Mouse (Mus musculus) midbrain, embryonic 12.5 days (tissue): ENCODE results near the gene Fgfr2. TPM values are rescaled to one million over a fixed set of nuclear protein-coding genes. Genes with fewer than 3 reads are reported as not detected.

Experiments
- ATAC-seq: fragments of 200-750 bp; cut with Nextera tagmentation; 2 replicates; pipeline ENCODE4 v1.8.0; 2017; ENCODE audit warnings: low read depth, moderate TSS enrichment, moderate library complexity; ENCODE audit not compliant: low FRiP score
- H3K27ac ChIP-seq: fragments of 300-500 bp; sonication (generic); replicated peaks from 2 replicates; pipeline ENCODE4 v1.5.1; 2016; ENCODE audit warnings: mild to moderate bottlenecking
- H3K27me3 ChIP-seq: fragments of 300-500 bp; sonication (generic); 2 replicates; pipeline ENCODE4 v1.6.1; 2016; ENCODE audit warnings: mild to moderate bottlenecking
- H3K36me3 ChIP-seq: fragments of 300-500 bp; sonication (generic); 2 replicates; pipeline ENCODE4 v1.6.1; 2016
- H3K4me1 ChIP-seq: fragments of 300-500 bp; sonication (generic); 2 replicates; pipeline ENCODE4 v1.6.1; 2016
- H3K4me2 ChIP-seq: fragments of 300-500 bp; sonication (generic); replicated peaks from 2 replicates; pipeline ENCODE4 v1.6.1; 2016; ENCODE audit warnings: mild to moderate bottlenecking, moderate library complexity
- H3K4me3 ChIP-seq: fragments of 300-500 bp; sonication (generic); 2 replicates; pipeline ENCODE4 v1.5.1; 2016; ENCODE audit warnings: mild to moderate bottlenecking
- H3K9ac ChIP-seq: fragments of 300-500 bp; sonication (generic); replicated peaks from 2 replicates; pipeline ENCODE4 v1.6.1; 2016; ENCODE audit warnings: mild to moderate bottlenecking, moderate library complexity
- H3K9me3 ChIP-seq: fragments of 300-500 bp; sonication (generic); 2 replicates; pipeline ENCODE4 v1.6.1; 2016; ENCODE audit warnings: mild to moderate bottlenecking
- WGBS: fragments of 180-500 bp; shearing (Covaris S2); methylation state at CpG from one replicate; pipeline ENCODE4 v1.1.7; 2016; 5-methylcytosine and 5-hydroxymethylcytosine counted together
- polyA plus RNA-seq: library from polyadenylated mRNA; unstranded; fragments of >200 nt; fragmentation: Nextera tagmentation; extraction: Ambion mirVana; gene quantifications from 2 replicates; pipeline ENCODE4 v1.2.1, GENCODE M21; 2016

The Fgfr2 gene
- polyA plus RNA-seq, 1 experiment from 2014 or later = 96.5 TPM

GRCm38 (mm10) chr7:132758875-132759274, 364.3 kb downstream of the Fgfr2 start:
- Histone ChIP-seq H3K4me3 (no peak overlapping the region), H3K9me3 (no peaks in the 10 kb centered on the region), H3K27ac (no peak overlapping the region), H3K9ac (no peak overlapping the region), H3K36me3 (peaks cover 32% of the 10 kb centered on the region), H3K27me3 (no peaks in the 10 kb centered on the region), H3K4me2 (no peak overlapping the region), H3K4me1 (peaks cover 13% of the 10 kb centered on the region)
- ATAC-seq = no peak
- WGBS = 77% methylated on average over 5 of the region's 5 CpGs

- Histone ChIP-seq H3K27me3 (no peaks in the 10 kb centered on the region), H3K27ac (no peak overlapping the region), H3K4me3 (no peak overlapping the region), H3K9ac (no peak overlapping the region), H3K4me1 (peaks cover 18% of the 10 kb centered on the region), H3K4me2 (no peak overlapping the region), H3K36me3 (peaks cover 32% of the 10 kb centered on the region), H3K9me3 (no peaks in the 10 kb centered on the region)
- WGBS = 93% methylated on average over 5 of the region's 5 CpGs
- no peak for ATAC-seq
Observed at GRCm38 (mm10) chr7:132756325-132756724, 366.8 kb downstream of the Fgfr2 start.

GRCm38 (mm10) chr7:132754389-132754750, 368.8 kb downstream of the Fgfr2 start:
- H3K27me3 ChIP-seq = no peaks in the 10 kb centered on the region
- 84% methylated on average over 3 of the region's 3 CpGs for WGBS
- no peak overlapping the region for H3K4me2 ChIP-seq
- peaks cover 18% of the 10 kb centered on the region for H3K4me1 ChIP-seq
- no peak for ATAC-seq
- no peak overlapping the region for H3K4me3 ChIP-seq
- no peak overlapping the region for H3K27ac ChIP-seq
- peaks cover 36% of the 10 kb centered on the region for H3K36me3 ChIP-seq
- H3K9ac ChIP-seq = no peak overlapping the region
- H3K9me3 ChIP-seq = no peaks in the 10 kb centered on the region

- peaks cover 31% of the 10 kb centered on the region for H3K36me3 ChIP-seq
- no peak overlapping the region for H3K27ac ChIP-seq
- H3K9ac ChIP-seq = no peak overlapping the region
- H3K27me3 ChIP-seq = no peaks in the 10 kb centered on the region
- WGBS = 78% methylated on average over 4 of the region's 4 CpGs
- H3K4me2 ChIP-seq = no peak overlapping the region
- H3K4me3 ChIP-seq = no peak overlapping the region
- ATAC-seq = no peak
- H3K4me1 ChIP-seq = peaks cover 18% of the 10 kb centered on the region
- no peaks in the 10 kb centered on the region for H3K9me3 ChIP-seq
Observed at GRCm38 (mm10) chr7:132753518-132754388, 369.4 kb downstream of the Fgfr2 start.

GRCm38 (mm10) chr7:132751716-132752115, 371.4 kb downstream of the Fgfr2 start:
- H3K9me3 ChIP-seq = no peaks in the 10 kb centered on the region
- no peak overlapping the region for H3K4me2 ChIP-seq
- WGBS = 74% methylated on average over 2 of the region's 2 CpGs
- H3K4me1 ChIP-seq = peaks cover 18% of the 10 kb centered on the region
- H3K27ac ChIP-seq = no peak overlapping the region
- ATAC-seq = no peak
- no peaks in the 10 kb centered on the region for H3K27me3 ChIP-seq
- H3K9ac ChIP-seq = no peak overlapping the region
- H3K36me3 ChIP-seq = peaks cover 15% of the 10 kb centered on the region; the same call in 1 of the 2 replicates
- H3K4me3 ChIP-seq = no peak overlapping the region

- WGBS = 91% methylated on average over 11 of the region's 11 CpGs
- H3K4me2 ChIP-seq = no peak overlapping the region
- H3K4me3 ChIP-seq = no peak overlapping the region
Observed at GRCm38 (mm10) chr7:132749504-132749903, 373.6 kb downstream of the Fgfr2 start.

GRCm38 (mm10) chr7:132748076-132748769, 374.9 kb downstream of the Fgfr2 start:
- Histone ChIP-seq H3K27ac (no peak overlapping the region), H3K27me3 (no peaks in the 10 kb centered on the region), H3K4me2 (no peak overlapping the region), H3K36me3 (peaks cover 14% of the 10 kb centered on the region; the same call in 1 of the 2 replicates), H3K4me3 (no peak overlapping the region), H3K9ac (no peak overlapping the region), H3K9me3 (no peaks in the 10 kb centered on the region), H3K4me1 (no peaks in the 10 kb centered on the region)
- WGBS = 84% methylated on average over 3 of the region's 3 CpGs
- no peak for ATAC-seq

More at GRCm38 (mm10) chr7:132749504-132749903, 373.6 kb downstream of the Fgfr2 start:
- no peak for ATAC-seq
- no peaks in the 10 kb centered on the region for H3K27me3 ChIP-seq
- peaks cover 11% of the 10 kb centered on the region for H3K4me1 ChIP-seq
- H3K9me3 ChIP-seq = no peaks in the 10 kb centered on the region
- no peak overlapping the region for H3K27ac ChIP-seq
- no peak overlapping the region for H3K9ac ChIP-seq
- H3K36me3 ChIP-seq = peaks cover 14% of the 10 kb centered on the region; the same call in 1 of the 2 replicates

GRCm38 (mm10) chr7:132747096-132747495, 376.1 kb downstream of the Fgfr2 start:
- H3K27me3 ChIP-seq = no peaks in the 10 kb centered on the region
- ATAC-seq = no peak
- no peak overlapping the region for H3K9ac ChIP-seq
- H3K4me1 ChIP-seq = no peaks in the 10 kb centered on the region
- WGBS = 89% methylated on average over 6 of the region's 6 CpGs
- H3K27ac ChIP-seq = no peak overlapping the region
- H3K4me3 ChIP-seq = no peak overlapping the region
- H3K36me3 ChIP-seq = peaks cover 14% of the 10 kb centered on the region; the same call in 1 of the 2 replicates
- H3K4me2 ChIP-seq = no peak overlapping the region
- H3K9me3 ChIP-seq = no peaks in the 10 kb centered on the region

- Histone ChIP-seq H3K4me1 (peaks cover 3% of the 10 kb centered on the region; the same call in 1 of the 2 replicates), H3K4me2 (no peak overlapping the region), H3K9ac (no peak overlapping the region), H3K27ac (no peak overlapping the region), H3K27me3 (no peaks in the 10 kb centered on the region), H3K36me3 (peaks cover 7% of the 10 kb centered on the region; the same call in 1 of the 2 replicates), H3K4me3 (no peak overlapping the region), H3K9me3 (no peaks in the 10 kb centered on the region)
- 90% methylated on average over 5 of the region's 5 CpGs for WGBS
- no peak for ATAC-seq
Observed at GRCm38 (mm10) chr7:132742912-132743311, 380.2 kb downstream of the Fgfr2 start.

- no peak for ATAC-seq
Observed at GRCm38 (mm10) chr7:132739829-132740228, 383.3 kb downstream of the Fgfr2 start.

GRCm38 (mm10) chr7:132738844-132739243, 384.3 kb downstream of the Fgfr2 start:
- no peaks in the 10 kb centered on the region for H3K9me3 ChIP-seq
- H3K9ac ChIP-seq = no peak overlapping the region
- H3K4me2 ChIP-seq = no peak overlapping the region
- no peak for ATAC-seq
- peaks cover 29% of the 10 kb centered on the region for H3K4me1 ChIP-seq
- 0 out of 2 replicates have a peak, but pooled peaks cover 2% of the 10 kb centered on the region for H3K36me3 ChIP-seq
- H3K4me3 ChIP-seq = no peak overlapping the region
- H3K27me3 ChIP-seq = no peaks in the 10 kb centered on the region
- 95% methylated on average over 6 of the region's 6 CpGs for WGBS
- H3K27ac ChIP-seq = no peak overlapping the region

More at GRCm38 (mm10) chr7:132739829-132740228, 383.3 kb downstream of the Fgfr2 start:
- Histone ChIP-seq H3K4me1 (peaks cover 19% of the 10 kb centered on the region), H3K9me3 (no peaks in the 10 kb centered on the region), H3K27ac (no peak overlapping the region), H3K36me3 (0 out of 2 replicates have a peak, but pooled peaks cover 2% of the 10 kb centered on the region), H3K4me3 (no peak overlapping the region), H3K4me2 (no peak overlapping the region), H3K9ac (no peak overlapping the region), H3K27me3 (no peaks in the 10 kb centered on the region)
- 92% methylated on average over 6 of the region's 6 CpGs for WGBS
